Mouse (Mus musculus) common myeloid progenitor, adult 5-6 weeks (primary cell): ENCODE measurements around the gene Slc41a2. TPM values are rescaled to one million over a fixed set of nuclear protein-coding genes. Genes with fewer than 3 reads are reported as not detected.
"Not testable (repeated sequence)": the region's sequence is repeated elsewhere in the genome, so short reads cannot be mapped to it uniquely, and the experiment has no call there.

Experiments used
- ATAC-seq: replicated peaks from 2 replicates; pipeline ENCODE4 v1.8.0; 2016; ENCODE audit warnings: low read depth, mild to moderate bottlenecking, moderate TSS enrichment, inconsistent platforms; ENCODE audit not compliant: poor library complexity, severe bottlenecking
- total RNA-seq: library from RNA; stranded (forward); fragments of 200-1000, 187-1606 nt; gene quantifications from 2 replicates; pipeline ENCODE4 v1.2.3, GENCODE M21; 2017

The Slc41a2 gene
- not detected in 2 replicates for total RNA-seq

- ATAC-seq = peak; percentile 74
These were observed at the start of gene Slc41a2 for GRCm38 (mm10) chr10:83337159-83337951. Slc41a2 (minus strand) TSS chr10:83337882.

DNA sequence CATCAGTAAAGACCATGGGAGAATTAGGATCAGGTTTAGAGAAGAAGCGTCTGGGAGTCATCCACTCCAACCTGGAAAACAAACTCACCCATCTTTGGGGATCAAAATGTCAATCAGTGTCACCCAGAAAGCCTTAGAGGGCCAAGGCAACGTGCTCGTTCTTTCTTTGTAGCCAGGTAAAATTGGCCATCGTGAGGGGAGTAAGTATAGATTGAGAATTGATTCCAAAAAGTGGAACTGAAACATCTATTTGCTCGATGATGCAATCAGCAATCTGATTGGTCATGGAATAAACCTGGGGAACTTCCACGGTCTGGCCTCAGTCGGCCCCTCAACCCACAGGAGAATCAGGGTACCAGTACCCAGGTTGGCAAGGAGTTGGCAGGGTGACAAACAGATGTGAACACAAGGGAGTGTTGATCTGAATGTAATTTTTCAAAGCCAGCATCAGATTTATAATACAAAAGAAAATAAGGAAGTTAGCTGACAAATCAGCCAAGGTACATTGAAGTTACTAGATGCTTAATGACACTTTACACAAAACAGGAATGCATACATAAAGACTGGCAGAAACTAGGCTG lies 47.7 kb upstream of the Slc41a2 start:
- no peak for ATAC-seq

- peak; percentile 69 for ATAC-seq
These were observed 47.0 kb upstream of the Slc41a2 start for GRCm38 (mm10) chr10:83384456-83385215.

DNA sequence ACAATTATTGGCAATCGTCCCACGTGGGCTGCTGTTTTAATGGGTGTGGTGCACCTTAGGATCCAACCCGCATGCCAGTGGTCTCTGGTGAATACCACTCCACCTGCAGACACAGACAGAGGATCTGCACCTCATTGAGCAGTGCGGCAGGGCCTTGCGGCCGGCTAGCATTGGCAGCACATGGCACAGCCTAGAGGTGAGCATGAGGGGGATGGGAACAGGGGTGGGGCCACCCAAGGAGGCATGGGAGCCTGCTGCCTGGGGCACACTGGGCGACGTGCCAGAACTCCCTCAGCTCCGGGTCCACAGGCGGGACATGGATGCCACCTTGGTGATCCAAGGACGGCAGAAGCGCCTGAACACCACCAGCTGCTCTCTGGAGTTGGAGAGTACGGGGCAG lies 46.2 kb upstream of the Slc41a2 start:
- no peak for ATAC-seq

- no peak for ATAC-seq
These were observed 45.3 kb upstream of the Slc41a2 start for GRCm38 (mm10) chr10:83382988-83383387.

GRCm38 (mm10) chr10:83382528-83382927 lies 44.8 kb upstream of the Slc41a2 start:
- ATAC-seq = no peak

- no peak for ATAC-seq
These were observed 42.8 kb upstream of the Slc41a2 start for GRCm38 (mm10) chr10:83380501-83380900.

DNA sequence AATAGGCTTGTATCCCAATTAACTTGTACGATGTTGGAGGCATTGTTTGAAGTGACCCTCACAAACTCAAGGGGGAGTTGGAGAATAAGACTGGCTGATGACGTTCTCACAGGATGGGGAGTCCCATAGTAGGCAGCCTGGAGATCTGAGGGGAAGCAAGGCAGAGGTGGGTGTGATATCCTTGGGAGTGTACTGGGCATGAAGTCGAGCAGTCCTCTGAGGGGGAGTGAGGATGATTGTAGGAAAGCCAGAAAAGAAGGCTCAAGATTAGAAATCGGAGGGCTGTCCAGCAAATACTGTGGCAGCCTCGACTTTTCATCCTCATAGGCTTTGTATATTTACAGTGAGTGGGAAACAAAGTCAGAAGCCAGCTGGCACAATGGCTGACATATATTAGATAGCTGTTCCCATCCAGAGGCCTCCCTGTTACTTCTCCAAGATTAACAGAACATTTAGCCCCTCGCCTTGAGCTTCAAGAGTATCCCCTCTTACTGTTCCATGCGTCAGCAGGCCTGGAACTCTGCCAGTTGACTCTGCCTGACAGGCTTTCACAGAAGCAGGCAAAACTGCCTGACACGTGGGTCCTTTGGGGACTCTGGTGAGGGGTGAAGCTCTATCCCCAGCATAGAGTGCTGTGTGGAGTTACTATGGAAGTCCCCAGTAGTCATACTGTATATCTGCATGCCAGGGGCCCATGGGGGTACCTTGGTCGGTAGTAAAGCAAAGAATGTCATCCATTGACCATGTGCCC lies 40.6 kb upstream of the Slc41a2 start:
- ATAC-seq = no peak

DNA sequence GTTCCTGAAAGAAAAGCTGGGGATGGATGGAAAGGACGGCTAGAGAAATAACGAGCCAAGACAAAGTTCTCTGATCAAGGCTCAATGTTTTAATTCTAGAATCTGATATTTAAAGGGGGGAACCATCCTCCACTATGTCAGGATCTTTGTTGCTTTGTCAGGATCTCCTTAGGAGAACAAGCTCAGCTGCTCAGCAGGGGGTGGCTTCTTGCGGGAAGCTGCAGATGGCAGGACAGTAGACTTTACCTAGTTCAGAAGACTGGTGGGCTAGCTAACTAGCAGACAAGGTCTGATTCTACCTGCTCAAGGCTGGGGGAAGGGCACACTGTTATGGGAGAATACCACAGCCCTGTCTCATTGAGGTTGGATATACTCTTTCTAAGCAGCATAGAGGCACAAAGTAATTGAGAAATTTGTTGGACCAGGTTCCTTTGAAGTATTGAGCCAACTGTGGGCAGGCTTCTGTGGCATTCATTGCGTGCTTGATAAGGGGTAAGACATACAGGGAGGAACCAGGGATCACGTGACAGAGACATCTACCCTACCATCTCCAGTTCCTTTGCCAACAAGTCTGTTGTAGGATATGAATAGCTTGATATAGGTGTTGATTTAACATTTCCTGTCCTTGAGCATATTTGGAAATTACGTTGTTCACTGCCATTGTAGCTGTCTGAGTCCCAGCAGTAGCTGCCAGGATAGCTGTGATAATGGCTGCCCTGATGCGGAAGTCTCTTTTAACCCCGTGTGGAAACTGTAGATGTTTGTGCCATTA lies 39.4 kb upstream of the Slc41a2 start:
- no peak for ATAC-seq

- ATAC-seq = not testable (repeated sequence)
These were observed 37.8 kb upstream of the Slc41a2 start for GRCm38 (mm10) chr10:83375458-83375857.

- no peak for ATAC-seq
These were observed 36.5 kb upstream of the Slc41a2 start for GRCm38 (mm10) chr10:83374045-83374656.

DNA sequence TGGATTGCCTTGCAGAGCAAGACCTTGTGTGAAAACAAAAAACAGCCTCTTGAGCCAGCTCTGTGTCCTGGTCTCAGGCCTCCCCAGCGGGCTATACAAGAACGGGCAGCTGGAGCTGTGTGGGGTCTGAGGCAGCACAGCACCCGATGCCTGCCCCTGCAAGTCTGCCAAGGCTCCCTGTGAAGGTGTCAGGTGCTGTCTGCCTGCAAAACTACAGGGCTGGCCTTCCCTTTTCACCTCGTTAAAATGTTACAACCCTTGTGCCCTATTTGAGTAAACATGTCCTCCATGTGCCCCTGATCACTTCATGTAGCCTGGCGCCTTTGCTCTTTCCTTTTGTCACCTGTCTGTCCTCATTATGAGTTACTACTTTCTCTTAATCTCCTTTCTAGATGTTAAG lies 31.2 kb upstream of the Slc41a2 start:
- ATAC-seq = no peak

DNA sequence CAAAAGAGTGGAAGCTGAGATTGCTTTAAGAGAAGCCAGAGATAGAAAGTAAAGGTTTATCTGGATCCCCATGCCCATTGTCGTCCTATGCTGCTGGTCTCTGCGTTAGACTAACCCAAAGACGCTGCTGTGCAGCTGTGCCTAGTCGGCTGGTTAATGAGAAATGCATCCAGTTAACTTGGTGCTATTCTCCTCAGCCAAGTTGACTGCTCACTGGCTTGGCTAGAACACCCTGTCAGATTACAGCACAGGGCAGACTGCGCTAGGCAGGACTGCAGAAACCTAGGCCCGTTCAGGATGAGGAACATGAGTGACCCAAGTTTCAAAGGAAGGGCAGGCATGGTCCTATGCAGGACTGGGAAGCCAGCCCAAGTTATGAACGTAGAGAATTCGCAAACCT lies 25.8 kb upstream of the Slc41a2 start:
- ATAC-seq = no peak

GRCm38 (mm10) chr10:83361643-83362382 lies 24.1 kb upstream of the Slc41a2 start:
- ATAC-seq = peak; percentile 33; the same call in 1 of the 2 replicates

DNA sequence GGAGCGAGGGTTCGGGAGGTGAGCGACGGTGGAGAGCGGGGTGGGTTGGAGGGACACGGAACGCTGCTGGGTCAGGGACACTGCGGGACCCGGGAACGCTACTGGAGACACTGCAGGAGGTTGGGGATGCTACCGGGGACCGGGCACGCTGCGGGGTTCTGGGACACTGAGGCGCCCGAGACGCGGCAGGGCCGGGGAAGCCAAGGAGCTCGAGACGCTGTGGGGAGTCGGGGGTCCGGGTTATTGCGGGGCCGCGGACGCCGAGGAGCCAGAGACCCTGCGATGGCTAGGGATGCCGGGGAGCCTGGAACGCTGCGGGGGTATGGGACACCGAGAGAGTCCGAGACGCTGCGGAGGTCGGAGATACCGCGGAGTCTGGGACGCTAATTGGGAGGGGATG lies 22.7 kb upstream of the Slc41a2 start:
- peak; percentile 39; the same call in 1 of the 2 replicates for ATAC-seq

GRCm38 (mm10) chr10:83359956-83360355 lies 22.3 kb upstream of the Slc41a2 start, which contains the start of gene D10Wsu102e:
D10Wsu102e (plus strand) TSS chr10:83360221.
- peak; percentile 97 for ATAC-seq

- ATAC-seq = no peak
These were observed 21.8 kb upstream of the Slc41a2 start for GRCm38 (mm10) chr10:83359451-83359850.

DNA sequence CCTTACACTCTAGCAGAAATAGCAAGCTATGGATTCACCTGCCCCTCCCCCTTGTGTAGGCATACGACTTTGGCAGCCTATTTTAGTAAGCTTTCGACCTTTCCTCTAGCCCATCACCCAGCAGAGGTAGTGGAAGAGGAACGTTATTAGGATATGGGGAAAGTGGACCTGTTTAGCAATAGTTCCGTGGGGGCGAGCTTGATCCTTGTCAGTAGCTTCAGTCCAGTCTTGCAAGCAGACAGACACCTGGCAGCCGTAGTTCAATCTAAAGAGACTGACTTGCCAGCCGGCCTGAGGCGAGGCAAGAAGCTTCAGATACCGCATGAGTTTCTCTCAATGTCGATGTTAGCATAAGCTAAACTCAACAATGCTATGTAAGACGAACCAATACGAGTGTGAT lies 18.7 kb upstream of the Slc41a2 start:
- ATAC-seq = no peak
